Mouse (Mus musculus): ENCODE data around the gene Aff1.

Gene Aff1

GRCm38 (mm10) chr5:103691624-103692530, at the start of gene Aff1:
Gene Aff1, plus strand, starts transcription at chr5:103692374.
- peak; percentile 96 for DNase-seq (ENCODE audit: low spot score)

DNA sequence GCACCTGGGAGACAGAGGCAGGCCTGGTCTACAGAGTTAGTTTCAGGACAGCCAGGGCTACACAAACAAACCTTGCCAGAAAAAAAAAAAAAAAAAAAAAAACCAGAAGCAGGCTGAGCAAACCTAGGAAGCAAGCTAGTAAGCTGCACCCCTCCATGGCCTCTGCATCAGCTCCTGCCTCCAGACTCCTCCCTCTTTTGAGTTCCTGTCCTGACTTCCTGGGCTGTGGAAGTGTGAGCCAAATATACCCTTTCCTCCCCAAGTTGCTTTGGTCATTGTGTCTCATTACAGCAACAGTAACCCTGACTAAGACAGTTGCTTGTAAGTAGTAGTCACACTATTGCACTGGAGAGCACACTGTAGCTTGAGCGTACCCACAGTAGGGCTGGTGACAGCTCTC, 48.0 kb upstream of the Aff1 start:
- DNase-seq (ENCODE audit: low spot score) = no peak

DNA sequence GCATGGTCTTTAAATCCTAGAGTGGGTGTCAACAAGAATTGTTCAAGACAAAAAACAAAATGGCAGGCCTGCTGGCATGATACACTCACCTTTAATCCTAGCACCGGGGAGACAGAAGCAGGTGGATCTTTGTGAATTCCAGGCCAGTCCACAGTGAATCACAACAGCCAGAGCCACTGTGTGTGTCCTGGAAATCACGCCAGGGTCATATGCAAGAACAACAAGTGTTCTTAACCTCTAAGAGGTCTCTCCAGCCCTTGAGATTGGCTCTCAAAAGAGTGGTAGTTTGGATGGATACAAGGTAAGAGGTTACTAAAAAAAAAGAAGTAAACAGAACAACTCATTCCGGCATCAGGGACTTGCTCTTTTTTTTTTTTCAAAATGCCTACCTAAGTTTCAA, 44.9 kb upstream of the Aff1 start:
- DNase-seq (ENCODE audit: low spot score) = no peak

DNA sequence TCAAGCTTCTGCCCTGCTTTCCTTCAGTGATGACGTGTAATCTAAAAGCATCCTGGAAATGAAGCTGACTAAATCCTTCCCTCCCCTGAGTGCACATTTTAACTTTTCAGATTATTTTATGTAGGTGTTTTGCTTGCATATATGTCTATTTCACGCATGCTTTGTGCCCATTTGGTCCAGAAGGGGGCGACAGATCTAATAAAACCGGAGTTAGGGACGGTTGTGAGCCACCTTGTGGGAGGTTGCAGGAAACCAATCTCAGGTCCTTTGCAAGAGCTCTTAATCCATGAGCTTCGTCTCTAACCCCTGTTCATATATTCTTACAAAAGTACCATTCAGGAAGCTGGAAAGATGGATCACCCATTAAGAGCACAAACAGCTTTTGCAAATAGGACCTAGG, 37.9 kb upstream of the Aff1 start:
- peak; percentile 21 for DNase-seq (ENCODE audit: low spot score)

GRCm38 (mm10) chr5:103654780-103655179, 37.4 kb upstream of the Aff1 start:
- DNase-seq (ENCODE audit: low spot score) = no peak

GRCm38 (mm10) chr5:103655346-103656118, 36.6 kb upstream of the Aff1 start, which contains the start of gene 1700016H13Rik:
Gene 1700016H13Rik, minus strand, starts transcription at chr5:103656010.
- DNase-seq (ENCODE audit: low spot score) = peak; percentile 80

DNA sequence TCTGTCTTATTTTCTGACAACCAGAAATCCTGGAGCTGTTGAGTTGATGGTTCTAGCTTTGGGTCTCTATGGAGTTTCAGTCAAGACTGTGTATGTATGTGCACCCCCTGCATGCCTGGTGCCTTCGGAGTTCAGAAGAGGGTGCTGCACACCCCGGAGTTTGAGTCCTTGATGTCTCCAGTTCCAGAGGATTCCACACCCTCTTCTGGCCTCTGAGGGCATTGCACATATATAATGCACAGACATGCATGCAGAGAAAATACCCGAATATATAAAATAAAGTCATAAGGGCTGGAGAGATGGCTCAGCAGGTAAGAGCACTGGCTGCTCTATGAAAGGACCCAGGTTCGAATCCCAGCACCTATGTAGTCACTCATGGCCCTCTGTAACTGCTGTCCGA, 33.3 kb upstream of the Aff1 start:
- no peak for DNase-seq (ENCODE audit: low spot score)

DNA sequence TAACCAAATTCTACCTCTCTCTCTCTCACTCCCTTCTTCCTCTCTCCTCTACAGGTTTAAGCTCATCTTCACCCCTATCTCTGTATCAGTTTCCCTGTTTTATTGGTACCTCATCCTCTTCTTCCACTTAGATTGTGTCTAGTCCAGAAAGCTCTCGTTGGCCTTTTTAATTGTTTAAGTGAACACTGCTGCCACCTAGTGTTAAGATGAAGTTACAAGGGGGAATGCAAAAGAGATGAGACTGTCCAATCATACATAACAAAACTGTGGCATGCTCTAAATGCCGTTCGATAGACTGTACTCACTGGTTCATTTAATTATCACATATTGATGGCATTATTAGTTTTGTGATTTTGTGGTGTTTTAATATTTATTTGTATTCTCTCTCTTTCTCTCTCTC, 32.6 kb upstream of the Aff1 start:
- DNase-seq (ENCODE audit: low spot score) = no peak

- no peak for DNase-seq (ENCODE audit: low spot score)
Observed at GRCm38 (mm10) chr5:103664932-103665331, 27.2 kb upstream of the Aff1 start.

GRCm38 (mm10) chr5:103665876-103666275, 26.3 kb upstream of the Aff1 start:
- DNase-seq (ENCODE audit: low spot score) = no peak

DNA sequence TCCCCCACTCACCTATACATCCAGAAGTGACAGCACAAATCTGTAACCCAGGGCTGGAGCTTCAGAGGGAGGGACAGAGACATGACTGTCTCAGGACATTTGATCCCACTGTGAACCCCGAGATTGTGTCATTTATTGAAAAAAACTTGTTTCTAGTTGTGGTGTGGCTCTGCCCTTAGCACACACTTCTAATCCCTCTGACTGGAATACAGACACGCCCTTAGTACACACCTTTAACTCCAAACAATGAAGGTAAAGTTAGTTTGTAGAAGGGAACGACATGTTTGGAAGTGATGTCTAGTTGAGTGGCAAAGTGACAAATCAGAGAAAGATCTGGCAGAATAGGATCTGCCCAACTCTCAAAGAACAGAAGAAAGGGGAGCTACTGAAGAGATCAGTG, 20.3 kb upstream of the Aff1 start:
- no peak for DNase-seq (ENCODE audit: low spot score)

- DNase-seq (ENCODE audit: low spot score) = no peak
Observed at GRCm38 (mm10) chr5:103673611-103674010, 18.6 kb upstream of the Aff1 start.

DNA sequence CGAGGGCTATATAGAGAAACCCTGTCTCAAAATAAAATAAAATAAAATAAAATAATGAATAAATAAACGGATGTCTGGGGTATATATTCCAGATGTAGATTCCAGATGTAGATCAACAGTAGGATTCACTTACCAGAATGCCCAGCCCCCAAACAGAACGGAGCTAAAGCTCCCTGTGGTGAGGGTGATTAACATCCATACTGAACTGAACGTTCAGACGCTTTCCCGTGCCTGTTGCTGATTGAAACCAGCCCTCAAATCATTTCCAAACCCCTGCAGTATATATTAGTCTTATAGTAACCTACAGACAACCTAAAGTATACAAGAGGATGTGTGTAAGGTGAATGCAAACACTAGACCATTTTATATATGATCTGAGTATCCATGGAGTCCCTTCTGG, 17.7 kb upstream of the Aff1 start:
- DNase-seq (ENCODE audit: low spot score) = no peak

DNA sequence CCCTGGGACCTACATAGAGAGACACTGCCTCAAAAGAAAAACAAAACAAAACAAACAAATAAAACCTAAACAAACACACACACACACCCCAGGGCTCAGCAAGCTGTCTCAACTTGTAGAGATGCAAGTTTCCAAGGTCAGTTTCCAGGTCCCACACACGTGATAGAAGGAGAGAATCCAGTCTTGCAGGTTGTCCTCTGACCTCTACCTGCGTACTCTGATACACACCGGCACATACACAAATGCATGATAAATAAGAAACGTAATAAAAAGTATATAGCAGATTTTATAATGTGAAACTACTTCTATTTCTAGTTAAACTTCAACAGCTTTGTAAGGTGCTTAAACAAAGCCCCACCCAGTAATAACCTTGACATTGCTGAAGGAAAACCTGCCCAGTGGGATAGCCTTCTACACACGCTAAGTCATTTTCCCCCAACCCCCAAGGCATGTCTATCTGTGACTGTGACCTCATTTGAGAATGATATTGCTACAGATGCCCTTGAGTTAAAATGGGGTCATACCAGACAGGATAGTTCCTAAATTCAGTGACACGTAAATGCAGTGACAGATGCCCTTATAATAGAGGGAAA, 15.8 kb upstream of the Aff1 start:
- no peak for DNase-seq (ENCODE audit: low spot score)

GRCm38 (mm10) chr5:103677894-103678293, 14.3 kb upstream of the Aff1 start:
- DNase-seq (ENCODE audit: low spot score) = no peak

DNA sequence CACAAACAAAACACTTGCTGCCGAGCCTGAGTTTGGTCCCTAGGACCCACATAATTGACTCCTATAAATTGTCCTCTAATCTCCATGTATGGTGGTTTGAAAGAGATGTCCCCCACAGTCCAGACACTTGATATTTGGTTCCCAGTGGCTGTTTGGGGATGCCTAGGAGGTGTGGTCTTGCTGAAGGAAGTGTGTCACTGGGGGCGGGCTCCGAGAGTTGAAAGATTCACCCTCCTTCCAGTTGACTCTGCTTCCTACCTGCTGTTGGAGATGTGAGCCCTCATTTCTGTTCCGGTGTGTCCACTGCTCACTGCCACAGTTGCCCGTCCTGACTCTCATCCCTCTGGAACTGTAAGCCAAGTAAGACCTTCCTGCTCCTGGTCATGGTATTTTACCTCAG, 13.2 kb upstream of the Aff1 start:
- DNase-seq (ENCODE audit: low spot score) = no peak

- peak; percentile 16 for DNase-seq (ENCODE audit: low spot score)
Observed at GRCm38 (mm10) chr5:103680381-103680780, 11.8 kb upstream of the Aff1 start.

- DNase-seq (ENCODE audit: low spot score) = peak; percentile 18
Observed at GRCm38 (mm10) chr5:103681824-103682223, 10.3 kb upstream of the Aff1 start.

GRCm38 (mm10) chr5:103689645-103690044, 2.5 kb upstream of the Aff1 start:
- no peak for DNase-seq (ENCODE audit: low spot score)

DNA sequence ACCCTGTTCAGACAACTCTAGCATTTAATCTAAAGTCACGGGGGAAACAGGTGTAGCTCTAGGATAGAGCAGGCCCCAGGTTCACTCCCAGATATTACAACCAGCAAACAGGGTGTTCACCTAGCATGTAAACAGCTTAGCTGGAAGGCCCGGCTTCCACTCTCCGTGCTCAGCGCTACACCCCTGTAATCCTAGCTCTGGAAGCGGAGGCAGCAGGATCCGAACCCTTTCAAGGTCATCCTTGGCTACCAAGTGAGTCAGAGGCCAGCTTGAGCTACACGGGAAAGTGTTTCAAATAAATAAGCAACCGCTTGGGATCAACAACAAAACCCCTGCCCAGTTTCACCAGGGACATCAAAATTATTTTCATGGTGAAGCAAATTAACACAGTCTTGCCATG, 2.0 kb upstream of the Aff1 start:
- DNase-seq (ENCODE audit: low spot score) = no peak

GRCm38 (mm10) chr5:103691171-103691570, 1.0 kb upstream of the Aff1 start:
- no peak for DNase-seq (ENCODE audit: low spot score)

DNA sequence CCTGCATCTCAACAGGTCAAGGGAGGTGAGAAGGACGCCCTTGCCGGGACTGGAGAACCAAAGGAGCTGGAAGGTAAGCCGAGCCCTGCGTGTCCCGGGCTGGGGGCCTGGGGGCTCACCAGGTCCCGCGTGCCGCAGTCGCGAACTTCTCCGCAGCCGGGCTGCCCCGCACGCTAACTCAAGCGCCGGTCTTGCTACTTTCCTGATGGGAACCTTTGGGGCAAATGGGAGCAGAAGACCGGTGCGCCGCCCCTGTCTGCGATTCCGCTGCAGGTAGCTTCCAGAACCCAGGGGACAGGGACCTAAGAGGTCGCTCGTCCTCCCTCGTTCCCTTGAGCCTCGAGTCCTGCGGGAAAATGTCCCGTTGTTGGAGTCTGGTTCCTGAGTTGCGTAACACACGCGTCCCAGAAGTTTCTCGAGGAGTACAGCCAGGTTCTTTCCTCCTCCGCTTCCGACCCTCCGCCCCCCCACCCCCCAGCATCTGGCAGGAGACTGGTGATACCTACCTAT, 412 bp downstream of the Aff1 start:
- no peak for DNase-seq (ENCODE audit: low spot score)
